Mouse (Mus musculus): ENCODE measurements around the gene Bcar3. TPM values are rescaled to one million over a fixed set of nuclear protein-coding genes. Genes with fewer than 3 reads are reported as not detected.

The Bcar3 gene
- polyA plus RNA-seq, 1 experiment from 2014 or later: 13.7 TPM

GRCm38 (mm10) chr3:122360721-122361138 is 66.8 kb downstream of the Bcar3 start:
- no peak overlapping the region for H3K4me2 ChIP-seq (ENCODE audit: low read depth, low read length)
- H3K36me3 ChIP-seq (ENCODE audit: control insufficient read depth, insufficient read depth, low read length): no peaks in the 10 kb centered on the region
- no peak overlapping the region for H3K4me3 ChIP-seq (replicated peaks; ENCODE audit: low read length)
- peak; percentile 24; the same call in 1 of the 2 replicates for ATAC-seq (ENCODE audit: insufficient read depth, low FRiP score)
- WGBS: 43% methylated on average over 5 of the region's 5 CpGs
- no peaks in the 10 kb centered on the region for H3K9me3 ChIP-seq (replicated peaks; ENCODE audit: control insufficient read depth, low read length)
- 0 out of 2 replicates have a peak overlapping the region, but pooled peaks have one; percentile 3 for H3K9ac ChIP-seq (ENCODE audit: low read length)
- 0 out of 2 replicates have a peak, but pooled peaks cover 6% of the 10 kb centered on the region for H3K4me1 ChIP-seq (ENCODE audit: control insufficient read depth, insufficient read depth, low read length)
- no peak overlapping the region; the same call in 1 of the 2 replicates for H3K27ac ChIP-seq (ENCODE audit: low read length)
- H3K27me3 ChIP-seq (ENCODE audit: control insufficient read depth, insufficient read depth, low read length): no peaks in the 10 kb centered on the region

- H3K9me3 ChIP-seq (replicated peaks; ENCODE audit: control insufficient read depth, low read length): no peaks in the 10 kb centered on the region
- no peak overlapping the region for H3K9ac ChIP-seq (ENCODE audit: low read length)
- whole genome bisulfite sequencing: 39% methylated on average over 2 of the region's 2 CpGs
- no peak overlapping the region for H3K4me3 ChIP-seq (replicated peaks; ENCODE audit: low read length)
- H3K4me1 ChIP-seq (ENCODE audit: control insufficient read depth, insufficient read depth, low read length): 0 out of 2 replicates have a peak, but pooled peaks cover 6% of the 10 kb centered on the region
- no peaks in the 10 kb centered on the region for H3K27me3 ChIP-seq (ENCODE audit: control insufficient read depth, insufficient read depth, low read length)
- H3K36me3 ChIP-seq (ENCODE audit: control insufficient read depth, insufficient read depth, low read length): no peaks in the 10 kb centered on the region
- H3K27ac ChIP-seq (ENCODE audit: low read length): no peak overlapping the region
- H3K4me2 ChIP-seq (ENCODE audit: low read depth, low read length): no peak overlapping the region
- ATAC-seq (ENCODE audit: insufficient read depth, low FRiP score): peak; percentile 19; the same call in 1 of the 2 replicates
Observed at GRCm38 (mm10) chr3:122362719-122363118, 68.8 kb downstream of the Bcar3 start.

- H3K27ac ChIP-seq (ENCODE audit: low read length): peak overlapping the region; percentile 34; the same call in 1 of the 2 replicates
- no peak overlapping the region for H3K4me2 ChIP-seq (ENCODE audit: low read depth, low read length)
- no peak for ATAC-seq (ENCODE audit: insufficient read depth, low FRiP score)
- no peak overlapping the region for H3K9ac ChIP-seq (ENCODE audit: low read length)
- 0 out of 2 replicates have a peak, but pooled peaks cover 6% of the 10 kb centered on the region for H3K4me1 ChIP-seq (ENCODE audit: control insufficient read depth, insufficient read depth, low read length)
- H3K9me3 ChIP-seq (replicated peaks; ENCODE audit: control insufficient read depth, low read length): no peaks in the 10 kb centered on the region
- H3K36me3 ChIP-seq (ENCODE audit: control insufficient read depth, insufficient read depth, low read length): no peaks in the 10 kb centered on the region
- 46% methylated on average over 3 of the region's 3 CpGs for WGBS
- H3K27me3 ChIP-seq (ENCODE audit: control insufficient read depth, insufficient read depth, low read length): no peaks in the 10 kb centered on the region
- no peak overlapping the region for H3K4me3 ChIP-seq (replicated peaks; ENCODE audit: low read length)
Observed at GRCm38 (mm10) chr3:122364565-122364964, 70.6 kb downstream of the Bcar3 start.

- WGBS: 9% methylated on average over 3 of the region's 3 CpGs
- H3K27ac ChIP-seq (ENCODE audit: low read length): peak overlapping the region; percentile 72
- H3K9me3 ChIP-seq (replicated peaks; ENCODE audit: control insufficient read depth, low read length): no peaks in the 10 kb centered on the region
- no peaks in the 10 kb centered on the region for H3K27me3 ChIP-seq (ENCODE audit: control insufficient read depth, insufficient read depth, low read length)
- no peak for ATAC-seq (ENCODE audit: insufficient read depth, low FRiP score)
- no peak overlapping the region for H3K4me3 ChIP-seq (replicated peaks; ENCODE audit: low read length)
- H3K36me3 ChIP-seq (ENCODE audit: control insufficient read depth, insufficient read depth, low read length): no peaks in the 10 kb centered on the region
- no peak overlapping the region for H3K9ac ChIP-seq (ENCODE audit: low read length)
- no peak overlapping the region for H3K4me2 ChIP-seq (ENCODE audit: low read depth, low read length)
- H3K4me1 ChIP-seq (ENCODE audit: control insufficient read depth, insufficient read depth, low read length): 0 out of 2 replicates have a peak, but pooled peaks cover 6% of the 10 kb centered on the region
Observed at GRCm38 (mm10) chr3:122365326-122365725, 71.4 kb downstream of the Bcar3 start.

GRCm38 (mm10) chr3:122371646-122372341 is 77.9 kb downstream of the Bcar3 start:
- no peak for ATAC-seq (ENCODE audit: insufficient read depth, low FRiP score)
- Histone ChIP-seq H3K27ac (ENCODE audit: low read length) (no peak overlapping the region), H3K9ac (ENCODE audit: low read length) (no peak overlapping the region), H3K4me3 (replicated peaks; ENCODE audit: low read length) (no peak overlapping the region), H3K36me3 (ENCODE audit: control insufficient read depth, insufficient read depth, low read length) (no peaks in the 10 kb centered on the region), H3K9me3 (replicated peaks; ENCODE audit: control insufficient read depth, low read length) (no peaks in the 10 kb centered on the region), H3K4me1 (ENCODE audit: control insufficient read depth, insufficient read depth, low read length) (0 out of 2 replicates have a peak, but pooled peaks cover 3% of the 10 kb centered on the region), H3K27me3 (ENCODE audit: control insufficient read depth, insufficient read depth, low read length) (no peaks in the 10 kb centered on the region), H3K4me2 (ENCODE audit: low read depth, low read length) (no peak overlapping the region)
- WGBS: 84% methylated on average over 8 of the region's 8 CpGs

GRCm38 (mm10) chr3:122372617-122373016 is 78.7 kb downstream of the Bcar3 start:
- WGBS: 54% methylated on average over 4 of the region's 4 CpGs
- no peak for ATAC-seq (ENCODE audit: insufficient read depth, low FRiP score)
- 0 out of 2 replicates have a peak, but pooled peaks cover 3% of the 10 kb centered on the region for H3K4me1 ChIP-seq (ENCODE audit: control insufficient read depth, insufficient read depth, low read length)

GRCm38 (mm10) chr3:122376011-122376410 is 82.1 kb downstream of the Bcar3 start:
- Histone ChIP-seq H3K9ac (ENCODE audit: low read length) (no peak overlapping the region), H3K27me3 (ENCODE audit: control insufficient read depth, insufficient read depth, low read length) (no peaks in the 10 kb centered on the region), H3K4me2 (ENCODE audit: low read depth, low read length) (no peak overlapping the region), H3K4me3 (replicated peaks; ENCODE audit: low read length) (no peak overlapping the region), H3K9me3 (replicated peaks; ENCODE audit: control insufficient read depth, low read length) (no peaks in the 10 kb centered on the region), H3K27ac (ENCODE audit: low read length) (no peak overlapping the region), H3K4me1 (ENCODE audit: control insufficient read depth, insufficient read depth, low read length) (0 out of 2 replicates have a peak, but pooled peaks cover 3% of the 10 kb centered on the region), H3K36me3 (ENCODE audit: control insufficient read depth, insufficient read depth, low read length) (no peaks in the 10 kb centered on the region)
- no peak for ATAC-seq (ENCODE audit: insufficient read depth, low FRiP score)

More at GRCm38 (mm10) chr3:122372617-122373016, 78.7 kb downstream of the Bcar3 start:
- Histone ChIP-seq H3K4me3 (replicated peaks; ENCODE audit: low read length) (no peak overlapping the region), H3K9ac (ENCODE audit: low read length) (no peak overlapping the region), H3K4me2 (ENCODE audit: low read depth, low read length) (no peak overlapping the region), H3K36me3 (ENCODE audit: control insufficient read depth, insufficient read depth, low read length) (no peaks in the 10 kb centered on the region), H3K27me3 (ENCODE audit: control insufficient read depth, insufficient read depth, low read length) (no peaks in the 10 kb centered on the region), H3K27ac (ENCODE audit: low read length) (no peak overlapping the region), H3K9me3 (replicated peaks; ENCODE audit: control insufficient read depth, low read length) (no peaks in the 10 kb centered on the region)

- no peak for ATAC-seq (ENCODE audit: insufficient read depth, low FRiP score)
- 46% methylated on average over 10 of the region's 10 CpGs for WGBS
- Histone ChIP-seq H3K27me3 (ENCODE audit: control insufficient read depth, insufficient read depth, low read length) (no peaks in the 10 kb centered on the region), H3K9ac (ENCODE audit: low read length) (no peak overlapping the region), H3K27ac (ENCODE audit: low read length) (no peak overlapping the region; the same call in 1 of the 2 replicates), H3K4me3 (replicated peaks; ENCODE audit: low read length) (no peak overlapping the region), H3K4me1 (ENCODE audit: control insufficient read depth, insufficient read depth, low read length) (0 out of 2 replicates have a peak, but pooled peaks cover 3% of the 10 kb centered on the region), H3K4me2 (ENCODE audit: low read depth, low read length) (no peak overlapping the region), H3K9me3 (replicated peaks; ENCODE audit: control insufficient read depth, low read length) (no peaks in the 10 kb centered on the region), H3K36me3 (ENCODE audit: control insufficient read depth, insufficient read depth, low read length) (no peaks in the 10 kb centered on the region)
Observed at GRCm38 (mm10) chr3:122376412-122376831, 82.5 kb downstream of the Bcar3 start.

- no peak overlapping the region for H3K9ac ChIP-seq (ENCODE audit: low read length)
- H3K9me3 ChIP-seq (replicated peaks; ENCODE audit: control insufficient read depth, low read length): no peaks in the 10 kb centered on the region
- 0 out of 2 replicates have a peak, but pooled peaks cover 3% of the 10 kb centered on the region for H3K4me1 ChIP-seq (ENCODE audit: control insufficient read depth, insufficient read depth, low read length)
- WGBS: 49% methylated on average over 8 of the region's 8 CpGs
- no peaks in the 10 kb centered on the region for H3K27me3 ChIP-seq (ENCODE audit: control insufficient read depth, insufficient read depth, low read length)
- ATAC-seq (ENCODE audit: insufficient read depth, low FRiP score): no peak
- no peak overlapping the region for H3K4me3 ChIP-seq (replicated peaks; ENCODE audit: low read length)
- no peak overlapping the region for H3K27ac ChIP-seq (ENCODE audit: low read length)
- no peaks in the 10 kb centered on the region for H3K36me3 ChIP-seq (ENCODE audit: control insufficient read depth, insufficient read depth, low read length)
- H3K4me2 ChIP-seq (ENCODE audit: low read depth, low read length): no peak overlapping the region
Observed at GRCm38 (mm10) chr3:122376841-122377464, 83.0 kb downstream of the Bcar3 start.

Measured in stomach, embryonic 16.5 days (tissue).